Mouse (Mus musculus) CH12.LX (cell line): ENCODE results near the gene Slc43a1.

Source experiments
- CTCF ChIP-seq, 2 experiments: IDR thresholded peaks in 1 of 2; conservative IDR thresholded peaks in 1 of 2; 2 replicates each; pipeline ENCODE4 v1.5.1; 2011 to 2012; ENCODE audit warnings: low read depth in 2 of 2, low read length in 2 of 2, improper control_type of control experiment in 1 of 2, inconsistent platforms in 1 of 2, mild to moderate bottlenecking in 1 of 2, moderate library complexity in 1 of 2
- EP300 ChIP-seq: IDR thresholded peaks from 2 replicates; pipeline ENCODE4 v1.6.1; 2011; ENCODE audit warnings: low read length, improper control_type of control experiment
- GABPA ChIP-seq: IDR thresholded peaks from 2 replicates; pipeline ENCODE4 v1.6.1; 2012; ENCODE audit warnings: low read depth, low read length, improper control_type of control experiment, inconsistent platforms; ENCODE audit not compliant: insufficient replicate concordance
- JUND ChIP-seq: conservative IDR thresholded peaks from 2 replicates; pipeline ENCODE4 v1.6.1; 2011; ENCODE audit warnings: low read depth, low read length, improper control_type of control experiment
- MXI1 ChIP-seq: IDR thresholded peaks from 2 replicates; pipeline ENCODE4 v1.6.1; 2011; ENCODE audit warnings: mild to moderate bottlenecking, low read depth, low read length, improper control_type of control experiment
- NELFE ChIP-seq: IDR thresholded peaks from 2 replicates; pipeline ENCODE4 v1.6.1; 2011; ENCODE audit warnings: low read depth, low read length, improper control_type of control experiment
- NRF1 ChIP-seq: IDR thresholded peaks from 2 replicates; pipeline ENCODE4 v1.6.1; 2014; ENCODE audit warnings: low read depth, mild to moderate bottlenecking, inconsistent platforms, low read length, improper control_type of control experiment, moderate library complexity
- POLR2A ChIP-seq: IDR thresholded peaks from 2 replicates; pipeline ENCODE4 v1.6.1; 2011; ENCODE audit warnings: low read depth, mild to moderate bottlenecking, improper control_type of control experiment, low read length
- RCOR1 ChIP-seq: conservative IDR thresholded peaks from 2 replicates; pipeline ENCODE4 v1.6.1; 2012; ENCODE audit warnings: low read depth, mild to moderate bottlenecking, inconsistent platforms, low read length, improper control_type of control experiment
- TCF12 ChIP-seq: IDR thresholded peaks from 2 replicates; pipeline ENCODE4 v1.6.1; 2014; ENCODE audit warnings: low read depth, mild to moderate bottlenecking, inconsistent platforms, low read length, improper control_type of control experiment
- UBTF ChIP-seq: IDR thresholded peaks from 2 replicates; pipeline ENCODE4 v1.6.1; 2012; ENCODE audit warnings: low read depth, mild to moderate bottlenecking, inconsistent platforms, low read length, improper control_type of control experiment, moderate library complexity
- USF2 ChIP-seq: conservative IDR thresholded peaks from 2 replicates; pipeline ENCODE4 v1.6.1; 2011; ENCODE audit warnings: low read depth, low read length, improper control_type of control experiment
- ZKSCAN1 ChIP-seq: IDR thresholded peaks from 2 replicates; pipeline ENCODE4 v1.6.1; 2012; ENCODE audit warnings: low read depth, inconsistent platforms, low read length, improper control_type of control experiment, borderline replicate concordance
- ZMIZ1 ChIP-seq: IDR thresholded peaks from 2 replicates; pipeline ENCODE4 v1.6.1; 2012; ENCODE audit warnings: low read depth, mild to moderate bottlenecking, inconsistent platforms, low read length, improper control_type of control experiment

DNA sequence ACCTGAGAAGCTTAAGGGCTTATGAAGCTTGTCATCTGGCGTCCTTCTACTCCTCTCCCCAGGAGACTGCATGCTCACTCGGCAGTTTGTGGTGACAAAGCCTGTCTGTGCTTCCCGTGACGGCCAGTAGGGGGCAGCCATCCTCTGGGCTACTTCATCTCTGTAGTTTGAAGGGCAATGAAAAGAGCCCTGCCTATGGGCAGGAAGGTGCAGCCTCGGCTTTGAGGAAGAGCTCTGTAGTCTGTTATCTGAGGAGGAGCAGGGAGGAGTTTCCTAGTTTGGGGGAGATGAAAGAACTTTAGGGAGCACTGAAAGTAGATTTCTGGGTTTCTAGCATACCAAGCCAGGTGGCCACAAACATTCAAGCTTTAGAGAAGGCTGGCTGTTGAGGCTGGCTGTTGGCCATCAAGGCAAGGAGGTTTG is 29.9 kb downstream of the Slc43a1 start:
- peak; percentile 86 to 90 for TF ChIP-seq CTCF (conservative IDR thresholded peaks at IDR 0.05 in 1 of 2, IDR thresholded peaks at IDR 0.05 in 1 of 2; ENCODE audit: low read depth in 2 of 2, low read length in 2 of 2)
- TF ChIP-seq RCOR1 = no peak
- TF ChIP-seq MXI1 = no peak
- no peak for TF ChIP-seq UBTF
- TF ChIP-seq GABPA = no peak
- TF ChIP-seq TCF12 = no peak
- TF ChIP-seq ZMIZ1 = no peak
- no peak for TF ChIP-seq EP300
- no peak for TF ChIP-seq JUND
- no peak for TF ChIP-seq NELFE
- TF ChIP-seq NRF1 = no peak
- TF ChIP-seq USF2 = no peak
- TF ChIP-seq POLR2A = no peak
- TF ChIP-seq ZKSCAN1 = no peak
